Mouse (Mus musculus) embryonic fibroblast, embryonic 13.5 days (primary cell): Measurements from ENCODE around the gene Eif4g1.

Experiments used
- CTCF ChIP-seq: IDR thresholded peaks from 2 replicates; pipeline ENCODE4 v1.5.1; 2011; ENCODE audit warnings: mild to moderate bottlenecking, control low read depth, low read length, moderate library complexity, borderline replicate concordance; ENCODE audit not compliant: insufficient read depth
- POLR2A ChIP-seq: IDR thresholded peaks from 2 replicates; pipeline ENCODE4 v1.6.1; 2011; ENCODE audit warnings: low read depth, mild to moderate bottlenecking, control low read depth, low read length, moderate library complexity

DNA sequence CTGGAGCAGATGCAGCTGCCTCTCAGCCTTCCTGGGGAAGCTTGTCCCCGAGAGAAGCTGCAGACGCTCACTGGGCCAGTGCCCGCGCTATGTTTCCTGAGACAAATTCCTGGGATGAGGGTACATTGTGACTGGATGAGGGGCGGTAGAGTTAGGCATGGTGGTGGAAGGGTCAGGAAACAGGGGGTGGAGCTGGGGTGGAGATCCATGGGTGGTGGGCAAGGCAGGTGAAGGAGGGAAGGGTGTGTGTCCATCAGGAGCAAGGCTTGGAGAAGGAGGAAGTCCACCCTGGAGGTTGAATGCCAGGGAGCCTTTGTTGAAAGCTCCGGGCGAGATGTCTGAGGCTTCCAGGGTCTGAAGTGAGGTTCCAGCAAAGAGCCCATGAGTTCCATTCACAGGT, 57.2 kb downstream of the Eif4g1 start:
- TF ChIP-seq CTCF (no peak), POLR2A (no peak)
